Mouse (Mus musculus) monocyte, adult 2 months (primary cell): ENCODE measurements around the gene Scn9a.

Experiments used
- DNase-seq, 2 experiments: peaks; one replicate each; pipeline ENCODE4 v3.0.0; 2022; ENCODE audit warnings: low spot score in 2 of 2, low read depth in 1 of 2

Scn9a gene

DNA sequence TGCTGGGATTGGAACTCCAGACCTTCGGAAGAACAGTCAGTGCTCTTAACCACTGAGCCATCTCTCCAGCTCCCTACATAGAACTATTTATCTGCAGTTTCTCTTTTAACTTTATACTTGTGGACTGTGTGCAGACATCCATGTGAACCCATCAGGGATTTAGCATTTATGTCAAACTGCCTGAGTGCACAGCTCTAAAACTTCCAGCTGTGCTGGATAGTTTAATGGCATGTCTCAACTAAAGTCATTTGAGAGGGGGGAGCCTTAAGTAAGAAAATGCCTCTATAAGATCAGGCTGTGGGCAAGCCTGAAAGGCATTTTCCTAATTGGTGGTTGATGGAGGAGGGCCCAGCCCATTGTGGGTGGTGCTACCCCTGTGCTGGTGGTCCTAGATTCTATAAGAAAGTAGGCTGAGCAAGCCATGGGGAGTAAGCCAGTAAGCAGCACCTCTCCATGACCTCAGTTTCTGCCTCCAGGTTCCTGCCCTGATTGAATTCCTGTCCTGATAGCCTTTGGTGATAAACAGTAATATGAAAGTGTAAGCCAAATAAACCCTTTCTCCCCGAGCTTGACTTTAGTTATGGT, 169.8 kb downstream of the Scn9a start:
- DNase-seq: no peak

DNA sequence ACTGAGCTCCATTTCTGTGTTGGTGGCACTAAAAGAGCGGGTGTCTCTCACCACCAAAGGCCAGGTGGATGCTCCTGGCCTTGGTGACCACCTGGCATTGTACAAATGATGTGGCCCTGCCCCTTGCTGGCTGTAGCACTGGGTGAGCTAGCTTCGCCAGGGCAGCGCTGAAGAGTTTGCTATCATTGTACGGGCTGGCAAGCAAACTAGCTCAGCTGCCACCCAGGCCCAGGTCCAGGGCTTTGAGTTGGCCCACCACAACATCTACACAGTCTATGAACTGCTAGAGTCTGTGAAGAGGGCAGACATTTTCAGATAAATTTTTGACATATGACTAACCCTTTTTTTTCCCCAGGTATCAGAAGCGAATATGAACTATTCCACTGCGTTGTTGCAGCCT, 170.8 kb downstream of the Scn9a start:
- DNase-seq: no peak

DNA sequence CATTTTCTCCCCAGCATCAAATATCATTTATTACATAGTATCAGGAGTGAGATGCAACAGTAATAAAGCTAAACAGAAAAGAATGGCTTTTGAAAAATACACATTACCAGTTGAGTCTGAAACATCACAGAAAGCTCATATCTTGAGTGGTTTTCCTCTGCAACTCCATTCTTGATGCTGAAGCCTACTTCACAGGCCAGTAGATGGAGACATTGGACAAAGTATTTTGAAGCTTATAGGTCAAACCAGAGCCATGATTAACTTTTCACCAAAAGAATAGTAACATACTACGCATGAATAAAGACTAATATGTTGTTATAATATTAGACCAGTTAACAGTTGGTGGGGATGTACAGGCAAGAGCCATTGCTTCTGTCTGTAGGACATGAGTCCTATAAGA, 172.3 kb downstream of the Scn9a start:
- DNase-seq: no peak

DNA sequence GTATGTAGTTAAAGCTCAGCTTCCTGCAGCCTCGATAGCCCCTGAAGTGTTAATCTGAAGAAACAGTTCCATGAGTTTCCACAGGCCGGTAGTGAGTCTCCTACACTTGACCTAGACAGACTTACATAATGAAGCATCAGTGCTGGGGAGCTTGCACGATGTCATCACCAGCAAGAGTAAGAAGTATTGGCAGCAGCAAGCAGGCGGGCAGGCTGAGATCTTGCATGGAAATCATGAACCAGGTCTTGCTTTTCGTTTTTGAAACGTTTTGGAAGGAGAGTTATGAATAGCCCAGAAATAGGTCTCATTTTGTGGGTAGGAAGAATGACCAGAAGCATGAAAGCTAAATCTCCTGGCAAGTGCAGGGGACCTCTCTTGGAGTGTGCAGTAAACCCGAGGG, 194.1 kb downstream of the Scn9a start, which contains the start of gene Scn1a:
TSS of gene Scn1a (minus strand) at position 130 of the 400 bp plus-strand sequence.
- DNase-seq: no peak

DNA sequence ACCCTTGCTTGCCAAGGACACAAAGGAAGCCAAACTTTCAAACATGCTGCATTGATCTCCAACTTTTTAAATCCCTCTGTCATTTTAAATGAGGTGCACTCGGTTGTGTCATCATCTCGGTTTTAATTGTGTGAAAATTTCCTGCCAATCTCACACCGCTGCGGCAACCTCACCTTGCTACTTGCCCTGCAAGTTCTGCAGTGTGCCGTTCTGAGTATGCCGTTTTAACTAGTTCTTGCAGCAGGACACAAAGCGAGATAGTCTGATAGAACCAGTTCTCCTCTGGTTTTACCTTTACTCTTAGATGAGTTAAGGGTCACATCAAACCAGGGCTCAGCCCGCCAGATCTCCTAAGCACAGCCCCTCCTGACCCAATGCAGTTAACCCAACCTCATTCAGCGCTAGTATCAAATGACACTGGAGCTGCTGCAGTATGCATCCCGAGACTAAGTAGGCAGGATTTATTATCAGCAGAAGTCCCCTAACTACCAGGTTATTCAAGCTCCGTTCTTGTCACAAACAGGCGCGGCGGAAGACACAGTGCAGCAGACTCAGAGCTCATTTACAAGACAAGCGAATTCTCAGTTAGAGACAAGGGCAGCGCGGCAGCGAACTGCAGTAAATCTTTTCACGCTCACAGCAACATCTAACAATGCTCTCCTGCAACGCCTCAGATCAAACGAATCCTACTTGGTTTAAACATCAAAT, 194.8 kb downstream of the Scn9a start:
- DNase-seq: no peak

DNA sequence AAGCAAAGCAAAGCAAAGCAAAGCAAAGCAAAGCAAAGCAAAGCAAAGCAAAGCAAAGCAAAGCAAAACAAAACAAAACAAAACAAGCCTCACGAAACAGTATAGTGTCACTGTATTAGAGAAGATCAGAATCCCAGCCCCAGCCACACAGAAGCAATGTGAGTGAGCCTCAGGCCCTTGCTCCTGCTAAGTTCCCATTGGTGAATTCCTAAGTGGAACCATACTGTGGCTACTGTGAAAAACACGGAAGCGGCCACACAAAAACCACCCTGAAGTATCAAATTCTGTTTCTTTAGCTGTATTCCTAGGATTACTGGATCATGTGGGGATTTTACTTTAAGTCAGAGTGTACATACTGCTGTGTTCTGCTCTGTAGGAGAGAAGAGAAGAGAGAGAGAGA, 198.5 kb downstream of the Scn9a start:
- DNase-seq: no peak
